Mouse (Mus musculus): ENCODE results near the gene Srsf1. TPM values are rescaled to one million over a fixed set of nuclear protein-coding genes. Genes with fewer than 3 reads are reported as not detected.

Gene Srsf1
- polyA plus RNA-seq, 1 experiment, result 456 TPM

DNA sequence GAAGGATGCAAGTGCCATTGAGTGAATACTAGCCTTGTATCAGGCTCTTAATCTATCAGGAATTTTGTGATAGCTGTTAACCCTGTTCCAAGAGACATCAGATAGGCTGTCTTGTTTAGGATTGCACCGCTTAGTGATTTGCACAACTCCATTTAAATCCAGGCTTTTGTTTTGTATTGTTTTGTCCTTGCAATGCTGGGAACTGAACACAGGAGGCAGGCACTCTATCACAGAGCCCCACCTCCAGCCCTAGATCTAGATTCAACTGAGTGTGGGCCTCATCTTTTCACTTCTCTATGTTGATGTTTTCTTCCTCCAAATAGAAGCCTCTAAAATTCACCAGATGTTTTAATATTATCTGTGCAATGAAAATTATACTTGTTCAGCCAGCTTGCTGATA, 28.5 kb downstream of the Srsf1 start:
- TF ChIP-seq CTCF (IDR thresholded peaks at IDR 0.05; ENCODE audit: borderline replicate concordance, extremely low read depth, insufficient read depth, insufficient read length) (peak; percentile 5; the same call in 1 of the 2 replicates), POLR2A (IDR thresholded peaks at IDR 0.05; ENCODE audit: borderline replicate concordance, extremely low read depth, insufficient read depth, insufficient read length, poor library complexity, severe bottlenecking) (no peak)
- DNase-seq (ENCODE audit: low read depth), result peak; percentile 25

- no peak for TF ChIP-seq POLR2A (IDR thresholded peaks at IDR 0.05; ENCODE audit: borderline replicate concordance, extremely low read depth, insufficient read depth, insufficient read length, poor library complexity, severe bottlenecking)
- TF ChIP-seq CTCF (IDR thresholded peaks at IDR 0.05; ENCODE audit: borderline replicate concordance, extremely low read depth, insufficient read depth, insufficient read length), result no peak
Observed at GRCm38 (mm10) chr11:88076394-88076793, 29.2 kb downstream of the Srsf1 start.

DNA sequence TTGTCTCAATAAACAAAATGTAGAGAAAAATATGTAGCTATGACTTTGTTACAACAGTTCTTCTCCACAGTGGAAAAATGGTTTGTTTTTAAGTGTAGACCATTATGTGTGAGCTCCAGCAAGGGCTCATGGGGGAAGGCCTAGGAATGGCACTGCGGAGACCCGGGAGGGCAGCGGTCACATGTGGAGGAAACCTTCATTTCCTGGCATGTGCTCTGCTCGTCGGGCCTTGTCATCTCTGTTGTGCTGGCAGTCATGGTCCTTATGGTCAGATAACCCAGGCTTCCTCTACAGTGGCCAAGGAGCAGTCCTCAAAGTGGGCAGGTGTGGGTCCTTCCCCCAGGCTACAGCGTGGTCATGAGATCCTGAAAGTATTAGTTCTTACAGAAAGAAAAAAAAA, 36.5 kb downstream of the Srsf1 start:
- TF ChIP-seq CTCF (IDR thresholded peaks at IDR 0.05; ENCODE audit: borderline replicate concordance, extremely low read depth, insufficient read depth, insufficient read length) (no peak), POLR2A (IDR thresholded peaks at IDR 0.05; ENCODE audit: borderline replicate concordance, extremely low read depth, insufficient read depth, insufficient read length, poor library complexity, severe bottlenecking) (no peak)
- DNase-seq (ENCODE audit: low read depth), result no peak

More at GRCm38 (mm10) chr11:88076394-88076793, 29.2 kb downstream of the Srsf1 start:
- no peak for DNase-seq (ENCODE audit: low read depth)

DNA sequence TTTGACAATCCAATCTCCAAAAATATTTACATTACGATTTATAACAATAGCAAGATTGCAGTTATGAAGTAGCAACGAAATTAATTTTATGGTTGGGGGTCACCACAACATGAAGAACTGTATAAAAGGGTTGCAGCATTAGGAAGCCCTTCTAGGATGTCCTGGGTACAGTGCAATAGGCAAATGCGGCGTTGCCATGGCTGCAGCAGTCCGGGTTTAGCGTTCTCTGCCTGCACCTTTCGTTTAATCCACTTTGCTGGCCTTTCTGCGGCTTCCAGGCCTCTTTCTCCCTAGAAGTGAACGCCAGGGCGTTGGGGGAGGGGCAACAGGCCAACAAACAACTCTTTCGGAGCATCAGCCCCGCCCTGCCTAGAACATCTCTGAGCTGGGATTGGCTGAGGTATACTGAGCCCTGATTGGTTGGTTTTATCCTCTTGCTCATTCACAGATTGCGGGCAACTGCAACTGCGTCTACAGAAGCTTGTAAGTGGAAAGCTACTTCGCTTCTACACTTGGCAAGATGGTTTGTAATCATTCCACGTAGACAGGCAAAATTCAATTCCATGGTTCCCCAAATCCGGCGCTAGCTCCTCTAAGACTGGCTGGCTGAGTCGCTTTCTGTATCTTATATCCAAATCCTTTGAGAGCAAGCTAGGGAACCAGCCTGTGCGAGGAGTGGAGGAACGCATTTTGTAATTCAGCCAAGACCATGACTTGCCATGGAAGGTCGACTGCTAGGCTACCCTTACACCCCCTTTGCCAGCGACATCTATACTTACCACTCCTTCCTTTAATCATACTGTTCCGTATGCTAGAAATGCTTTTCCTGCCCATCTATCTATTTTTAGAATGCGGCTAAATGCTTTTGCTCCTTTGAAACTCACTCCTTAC, 39.8 kb downstream of the Srsf1 start:
- DNase-seq (ENCODE audit: low read depth), result peak; percentile 99
- TF ChIP-seq POLR2A (IDR thresholded peaks at IDR 0.05; ENCODE audit: borderline replicate concordance, extremely low read depth, insufficient read depth, insufficient read length, poor library complexity, severe bottlenecking) (no peak), CTCF (IDR thresholded peaks at IDR 0.05; ENCODE audit: borderline replicate concordance, extremely low read depth, insufficient read depth, insufficient read length) (no peak)

- TF ChIP-seq CTCF (IDR thresholded peaks at IDR 0.05; ENCODE audit: borderline replicate concordance, extremely low read depth, insufficient read depth, insufficient read length), result no peak
- TF ChIP-seq POLR2A (IDR thresholded peaks at IDR 0.05; ENCODE audit: borderline replicate concordance, extremely low read depth, insufficient read depth, insufficient read length, poor library complexity, severe bottlenecking), result no peak
- no peak for DNase-seq (ENCODE audit: low read depth)
Observed at GRCm38 (mm10) chr11:88089150-88089549, 42.0 kb downstream of the Srsf1 start.

DNA sequence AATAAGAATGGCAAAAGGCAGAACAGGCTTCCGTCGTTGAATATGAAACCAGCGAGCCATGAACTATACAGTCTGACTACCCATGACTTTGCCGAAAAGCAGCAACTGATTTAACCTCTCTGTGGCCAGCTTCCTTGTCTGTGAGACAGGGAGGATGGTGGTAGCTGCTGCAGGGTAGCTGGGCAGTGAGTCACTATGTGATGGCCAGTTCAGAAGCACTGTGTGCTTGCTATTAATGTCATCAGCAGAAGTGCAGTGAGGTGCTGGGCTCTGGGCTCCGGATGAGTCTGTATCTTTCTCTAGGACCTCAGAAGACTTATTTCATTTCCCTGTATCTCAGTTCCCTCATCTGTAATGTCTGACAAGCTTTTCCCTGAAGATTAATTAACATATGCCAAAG, 43.1 kb downstream of the Srsf1 start:
- TF ChIP-seq CTCF (IDR thresholded peaks at IDR 0.05; ENCODE audit: borderline replicate concordance, extremely low read depth, insufficient read depth, insufficient read length) (no peak), POLR2A (IDR thresholded peaks at IDR 0.05; ENCODE audit: borderline replicate concordance, extremely low read depth, insufficient read depth, insufficient read length, poor library complexity, severe bottlenecking) (no peak)
- DNase-seq (ENCODE audit: low read depth), result no peak

DNA sequence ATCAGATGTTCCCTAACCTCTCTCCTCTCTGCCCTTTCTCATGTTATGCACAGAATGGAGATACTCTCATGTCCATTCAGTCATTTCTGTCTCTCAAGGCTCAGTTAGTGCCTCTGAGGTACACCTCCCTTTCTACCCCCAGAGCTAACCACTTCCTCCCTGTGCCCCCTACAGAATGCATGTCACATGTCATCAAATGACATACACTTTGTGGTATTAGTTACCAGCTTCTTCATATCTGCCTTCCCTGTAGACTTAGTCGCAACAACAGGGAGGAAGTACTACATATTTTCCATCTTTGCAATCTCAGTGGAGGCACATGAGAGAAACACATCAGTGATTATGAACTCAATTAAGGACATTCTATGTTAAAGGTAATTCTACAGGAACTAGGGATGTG, 44.8 kb downstream of the Srsf1 start:
- no peak for TF ChIP-seq POLR2A (IDR thresholded peaks at IDR 0.05; ENCODE audit: borderline replicate concordance, extremely low read depth, insufficient read depth, insufficient read length, poor library complexity, severe bottlenecking)
- no peak for TF ChIP-seq CTCF (IDR thresholded peaks at IDR 0.05; ENCODE audit: borderline replicate concordance, extremely low read depth, insufficient read depth, insufficient read length)
- DNase-seq (ENCODE audit: low read depth), result no peak

- DNase-seq (ENCODE audit: low read depth), result no peak
Observed at GRCm38 (mm10) chr11:88097173-88097572, 50.0 kb downstream of the Srsf1 start.

GRCm38 (mm10) chr11:88098021-88098729, 51.0 kb downstream of the Srsf1 start, which contains the start of gene Cuedc1:
TSS of gene Cuedc1 (plus strand) at chr11:88098058.
- no peak for TF ChIP-seq CTCF (IDR thresholded peaks at IDR 0.05; ENCODE audit: borderline replicate concordance, extremely low read depth, insufficient read depth, insufficient read length)
- TF ChIP-seq POLR2A (IDR thresholded peaks at IDR 0.05; ENCODE audit: borderline replicate concordance, extremely low read depth, insufficient read depth, insufficient read length, poor library complexity, severe bottlenecking), result no peak
- no peak for DNase-seq (ENCODE audit: low read depth)

More at GRCm38 (mm10) chr11:88097173-88097572, 50.0 kb downstream of the Srsf1 start:
- TF ChIP-seq CTCF (IDR thresholded peaks at IDR 0.05; ENCODE audit: borderline replicate concordance, extremely low read depth, insufficient read depth, insufficient read length) (no peak), POLR2A (IDR thresholded peaks at IDR 0.05; ENCODE audit: borderline replicate concordance, extremely low read depth, insufficient read depth, insufficient read length, poor library complexity, severe bottlenecking) (no peak)

GRCm38 (mm10) chr11:88098787-88099598, 51.8 kb downstream of the Srsf1 start:
- DNase-seq (ENCODE audit: low read depth), result peak; percentile 83
- TF ChIP-seq CTCF (IDR thresholded peaks at IDR 0.05; ENCODE audit: borderline replicate concordance, extremely low read depth, insufficient read depth, insufficient read length) (peak; percentile 55), POLR2A (IDR thresholded peaks at IDR 0.05; ENCODE audit: borderline replicate concordance, extremely low read depth, insufficient read depth, insufficient read length, poor library complexity, severe bottlenecking) (peak; percentile 43; the same call in 1 of the 2 replicates)

All from brain, embryonic 14.5 days (tissue).